24 mouse cellular contexts compared by ENCODE assay signal in the genomic region with DNA sequence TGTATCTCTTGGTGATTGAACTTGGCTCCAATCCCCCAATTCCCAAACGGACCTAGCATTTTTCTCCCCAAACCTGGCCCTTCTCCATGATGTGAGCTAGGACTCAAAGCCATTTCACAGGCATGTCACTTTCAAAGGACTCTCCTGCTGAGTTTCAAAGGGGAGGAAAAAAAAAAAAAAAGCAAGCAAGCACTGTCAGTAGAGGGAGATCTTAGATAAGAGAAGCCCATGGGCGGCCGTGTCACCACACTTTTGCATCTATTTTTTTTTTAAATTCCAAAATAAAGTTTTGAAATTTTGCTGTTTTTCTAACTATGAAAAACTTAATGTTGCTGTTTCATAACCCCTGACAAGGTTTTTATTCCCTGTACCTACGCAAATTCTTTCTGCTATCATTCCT. TPM values are rescaled to one million over a fixed set of nuclear protein-coding genes. Genes with fewer than 3 reads are reported as not detected.
DNase-seq lines count a peak whose midpoint lies in the region; ATAC-seq and TF ChIP-seq lines count a peak whose summit lies in the region.
"Had no signal": no experiment of that assay in that cellular context is flagged by ENCODE, and none has a peak within 500 bp of the region (broad histone marks: within the 10 kb centered on the region; RNA-seq: fewer than 3 reads in every experiment).

No protein-coding gene starts in this region.

- no peak for TF ChIP-seq POLR2A in brain, embryonic 14.5 days (IDR thresholded peaks at IDR 0.05; ENCODE audit: borderline replicate concordance, extremely low read depth, insufficient read depth, insufficient read length, poor library complexity, severe bottlenecking)

- ATAC-seq in forebrain, embryonic 14.5 days: no peak
- ATAC-seq: inflammation-experienced regulatory T-cells, adult 6 months; liver, embryonic 12.5 days had no signal

- H3K4me3 ChIP-seq in forebrain, embryonic 14.5 days (ENCODE audit: low read depth, low read length): no peak overlapping the region
- H3K4me3 ChIP-seq in forebrain, embryonic 10.5 days: no peak overlapping the region
- no peak overlapping the region for H3K4me3 ChIP-seq in left cerebral cortex, adult 2 months
- H3K4me3 ChIP-seq: forebrain, embryonic 12.5 days; heart, embryonic 10.5 days; limb, embryonic 12.5 days; liver, embryonic 12.5 days; neural tube, embryonic 12.5 days had no signal

- no peak overlapping the region for H3K4me2 ChIP-seq in forebrain, embryonic 14.5 days (ENCODE audit: low read length)
- H3K4me2 ChIP-seq: forebrain, embryonic 12.5 days; limb, embryonic 12.5 days; liver, embryonic 12.5 days; lung, embryonic 14.5 days; neural tube, embryonic 12.5 days had no signal

- no peaks in the 10 kb centered on the region for H3K27me3 ChIP-seq in forebrain, embryonic 14.5 days (replicated peaks; ENCODE audit: control insufficient read depth, insufficient read depth, low read length)
- no peaks in the 10 kb centered on the region for H3K27me3 ChIP-seq in forebrain, embryonic 10.5 days (ENCODE audit: poor library complexity, severe bottlenecking)
- H3K27me3 ChIP-seq: forebrain, embryonic 12.5 days; limb, embryonic 12.5 days; liver, embryonic 12.5 days; neural tube, embryonic 12.5 days had no signal

- no peaks in the 10 kb centered on the region for H3K9me3 ChIP-seq in forebrain, embryonic 14.5 days (replicated peaks; ENCODE audit: control insufficient read depth, low read length)
- H3K9me3 ChIP-seq in forebrain, embryonic 10.5 days: no peaks in the 10 kb centered on the region
- H3K9me3 ChIP-seq: forebrain, embryonic 12.5 days; heart, embryonic 10.5 days; limb, embryonic 12.5 days; liver, embryonic 12.5 days; neural tube, embryonic 12.5 days had no signal

- H3K27ac ChIP-seq in forebrain, embryonic 14.5 days (ENCODE audit: low read depth, low read length): no peak overlapping the region
- H3K27ac ChIP-seq in forebrain, embryonic 10.5 days: no peak overlapping the region
- H3K27ac ChIP-seq in left cerebral cortex, adult 2 months: no peak overlapping the region
- H3K27ac ChIP-seq: forebrain, embryonic 12.5 days; heart, embryonic 10.5 days; limb, embryonic 12.5 days; liver, embryonic 12.5 days; neural tube, embryonic 12.5 days had no signal

- no peaks in the 10 kb centered on the region for H3K4me1 ChIP-seq in forebrain, embryonic 14.5 days (ENCODE audit: control insufficient read depth, insufficient read depth, low read length)
- H3K4me1 ChIP-seq in forebrain, embryonic 10.5 days: peaks cover 8% of the 10 kb centered on the region; the same call in 1 of the 2 replicates
- H3K4me1 ChIP-seq: forebrain, embryonic 12.5 days; heart, embryonic 10.5 days; limb, embryonic 12.5 days; liver, embryonic 12.5 days; neural tube, embryonic 12.5 days had no signal

- H3K36me3 ChIP-seq in forebrain, embryonic 14.5 days (ENCODE audit: control insufficient read depth, insufficient read depth, low read length): no peaks in the 10 kb centered on the region
- no peaks in the 10 kb centered on the region for H3K36me3 ChIP-seq in forebrain, embryonic 10.5 days (replicated peaks)
- H3K36me3 ChIP-seq: forebrain, embryonic 12.5 days; heart, embryonic 10.5 days; limb, embryonic 12.5 days; liver, embryonic 12.5 days; neural tube, embryonic 12.5 days had no signal

- intact Hi-C loops in left cerebral cortex, adult 2 months (cut with DNase I): loop anchor here (2.0 to 10.0 kb wide), 5 partner anchors 95 to 1160 kb away; no protein-coding TSS in a partner anchor

- peak; percentile 11 for DNase-seq in forebrain, embryonic 14.5 days (ENCODE audit: low spot score)
- no peak for DNase-seq in forebrain, embryonic 10.5 days (ENCODE audit: extremely low spot score, low spot score)
- DNase-seq in left cerebral cortex, adult 2 months (ENCODE audit: extremely low spot score in 1 of 2, low spot score in 2 of 2): no peak
- no peak for DNase-seq in left cerebral cortex, adult 11 months (ENCODE audit: low spot score)
- DNase-seq in 3T3-L1 (ENCODE audit: low read depth, low spot score): peak; percentile 13
- peak; percentile 51 for DNase-seq in brain, embryonic 14.5 days (ENCODE audit: low read depth)
- no peak for DNase-seq in testis, postnatal 10 days (ENCODE audit: low spot score)
- no peak for DNase-seq in urinary bladder, postnatal 25 days (ENCODE audit: low spot score)
- DNase-seq: adrenal gland, adult 2 months; cerebellum, adult 11 months; cerebellum, postnatal 14 days; gastrocnemius, postnatal 36 days; heart, postnatal 10 days; kidney, adult 2 months; kidney, postnatal 36 days; lung, embryonic 14.5 days; lung, postnatal 4 days; thymus, postnatal 25 days had no signal

- peak; percentile 58 for TF ChIP-seq CTCF in left cerebral cortex, adult 2 months (IDR thresholded peaks at IDR 0.05)
- TF ChIP-seq CTCF in brain, embryonic 14.5 days (IDR thresholded peaks at IDR 0.05; ENCODE audit: borderline replicate concordance, extremely low read depth, insufficient read depth, insufficient read length): no peak

- no peak overlapping the region for H3K9ac ChIP-seq in forebrain, embryonic 14.5 days (ENCODE audit: low read length)
- H3K9ac ChIP-seq: forebrain, embryonic 12.5 days; limb, embryonic 12.5 days; liver, embryonic 12.5 days; lung, embryonic 14.5 days; neural tube, embryonic 12.5 days had no signal

- WGBS in forebrain, embryonic 14.5 days: 76% methylated on average over 4 of the region's 4 CpGs
- 80% methylated on average over 4 of the region's 4 CpGs for WGBS in forebrain, embryonic 10.5 days

RNA-seq across cellular contexts. Expression of a gene that starts 33.0 kb away (rescaled TPM):
- polyA plus RNA-seq in forebrain, embryonic 14.5 days (2014; fragmentation: Nextera tagmentation; extraction: Ambion mirVana): 69.3 and 76.8 TPM in 2 replicates
- 97.2 and 102 TPM in 2 replicates for polyA plus RNA-seq in forebrain, embryonic 10.5 days (2016; fragmentation: Nextera tagmentation; extraction: Ambion mirVana)
- 10 to 100 TPM; 54.5 to 57.6 TPM for total RNA-seq in left cerebral cortex, adult 2 months (2021)
- 27.6 and 33.1 TPM in 2 replicates for polyA plus RNA-seq in brain, embryonic 14.5 days (2012; rRNA removed)

Comparison
In these comparisons a context has a peak if more than half of its experiments do, and no peak if none do; other contexts are left out.
1. DNase-seq: peak in forebrain, embryonic 14.5 days (single experiment), 3T3-L1 (single experiment) and brain, embryonic 14.5 days (single experiment); none in forebrain, embryonic 10.5 days (single experiment), left cerebral cortex, adult 2 months (0 of 2), left cerebral cortex, adult 11 months (single experiment), testis, postnatal 10 days (single experiment) and urinary bladder, postnatal 25 days (single experiment).